Mouse (Mus musculus): ENCODE data around the gene Steap3.

The Steap3 gene

GRCm38 (mm10) chr1:120145527-120146216, 126.8 kb downstream of the Steap3 start:
- DNase-seq (ENCODE audit: low spot score), result no peak

- DNase-seq (ENCODE audit: low spot score), result no peak
Measured at GRCm38 (mm10) chr1:120142551-120142950, 130.0 kb downstream of the Steap3 start.

All from ovary, postnatal 10 days (tissue).